Mouse (Mus musculus): Measurements from ENCODE around the gene Rab5c. TPM values are rescaled to one million over a fixed set of nuclear protein-coding genes. Genes with fewer than 3 reads are reported as not detected.
A peak's percentile ranks its signal among the peaks of the same experiment; 100 is the strongest.

Rab5c gene
- total and polyA plus RNA-seq, 2 experiments from 2014 or later = 34.4 to 250 TPM

- no peak overlapping the region for H3K4me2 ChIP-seq (ENCODE audit: low read depth, low read length, poor library complexity, severe bottlenecking)
- no peak for DNase-seq (ENCODE audit: low spot score)
- no peaks in the 10 kb centered on the region for H3K27me3 ChIP-seq (ENCODE audit: insufficient read depth, low read length)
- H3K4me3 ChIP-seq (ENCODE audit: low read depth, low read length) = no peak overlapping the region
- WGBS = 67% methylated on average over 8 of the region's 8 CpGs
- no peak for ATAC-seq (ENCODE audit: low FRiP score)
- H3K9me3 ChIP-seq (ENCODE audit: low read length) = no peaks in the 10 kb centered on the region
- no peak for TF ChIP-seq CTCF (IDR thresholded peaks at IDR 0.05)
- peak overlapping the region; percentile 59 for H3K27ac ChIP-seq (ENCODE audit: low read depth, low read length)
- H3K36me3 ChIP-seq (ENCODE audit: insufficient read depth, low read length) = peaks cover 20% of the 10 kb centered on the region
- no peaks in the 10 kb centered on the region for H3K4me1 ChIP-seq (ENCODE audit: insufficient read depth, low read length)
- no peak overlapping the region for H3K9ac ChIP-seq (replicated peaks; ENCODE audit: low read length, poor library complexity, severe bottlenecking)
Observed at GRCm38 (mm10) chr11:100721776-100722492, 16.1 kb downstream of the Rab5c start.

GRCm38 (mm10) chr11:100721254-100721653 is 16.8 kb downstream of the Rab5c start:
- H3K36me3 ChIP-seq (ENCODE audit: insufficient read depth, low read length) = peaks cover 24% of the 10 kb centered on the region
- H3K4me3 ChIP-seq (ENCODE audit: low read depth, low read length) = no peak overlapping the region
- no peak overlapping the region for H3K9ac ChIP-seq (replicated peaks; ENCODE audit: low read length, poor library complexity, severe bottlenecking)
- no peak for TF ChIP-seq CTCF (IDR thresholded peaks at IDR 0.05)
- H3K4me2 ChIP-seq (ENCODE audit: low read depth, low read length, poor library complexity, severe bottlenecking) = no peak overlapping the region
- H3K4me1 ChIP-seq (ENCODE audit: insufficient read depth, low read length) = no peaks in the 10 kb centered on the region
- no peaks in the 10 kb centered on the region for H3K27me3 ChIP-seq (ENCODE audit: insufficient read depth, low read length)
- H3K27ac ChIP-seq (ENCODE audit: low read depth, low read length) = peak overlapping the region; percentile 59; the same call in 1 of the 2 replicates
- H3K9me3 ChIP-seq (ENCODE audit: low read length) = no peaks in the 10 kb centered on the region
- ATAC-seq (ENCODE audit: low FRiP score) = no peak
- no peak for DNase-seq (ENCODE audit: low spot score)
- 45% methylated on average over 4 of the region's 4 CpGs for WGBS

GRCm38 (mm10) chr11:100720345-100720744 is 17.7 kb downstream of the Rab5c start:
- H3K36me3 ChIP-seq (ENCODE audit: insufficient read depth, low read length) = peaks cover 29% of the 10 kb centered on the region
- no peak overlapping the region for H3K9ac ChIP-seq (replicated peaks; ENCODE audit: low read length, poor library complexity, severe bottlenecking)
- DNase-seq (ENCODE audit: low spot score) = no peak
- H3K4me1 ChIP-seq (ENCODE audit: insufficient read depth, low read length) = no peaks in the 10 kb centered on the region
- H3K4me2 ChIP-seq (ENCODE audit: low read depth, low read length, poor library complexity, severe bottlenecking) = no peak overlapping the region
- 67% methylated on average over 5 of the region's 5 CpGs for WGBS
- H3K4me3 ChIP-seq (ENCODE audit: low read depth, low read length) = no peak overlapping the region
- no peak for TF ChIP-seq CTCF (IDR thresholded peaks at IDR 0.05)
- H3K27ac ChIP-seq (ENCODE audit: low read depth, low read length) = 0 out of 2 replicates have a peak overlapping the region, but pooled peaks have one; percentile 26
- no peaks in the 10 kb centered on the region for H3K27me3 ChIP-seq (ENCODE audit: insufficient read depth, low read length)
- H3K9me3 ChIP-seq (ENCODE audit: low read length) = no peaks in the 10 kb centered on the region
- ATAC-seq (ENCODE audit: low FRiP score) = no peak

GRCm38 (mm10) chr11:100719893-100720292 is 18.1 kb downstream of the Rab5c start:
- 87% methylated on average over 11 of the region's 11 CpGs for WGBS
- DNase-seq (ENCODE audit: low spot score) (no peak), ATAC-seq (ENCODE audit: low FRiP score) (no peak)
- Histone ChIP-seq H3K9ac (replicated peaks; ENCODE audit: low read length, poor library complexity, severe bottlenecking) (no peak overlapping the region), H3K27ac (ENCODE audit: low read depth, low read length) (no peak overlapping the region), H3K4me1 (ENCODE audit: insufficient read depth, low read length) (no peaks in the 10 kb centered on the region), H3K9me3 (ENCODE audit: low read length) (no peaks in the 10 kb centered on the region), H3K36me3 (ENCODE audit: insufficient read depth, low read length) (peaks cover 27% of the 10 kb centered on the region), H3K4me3 (ENCODE audit: low read depth, low read length) (no peak overlapping the region), H3K4me2 (ENCODE audit: low read depth, low read length, poor library complexity, severe bottlenecking) (no peak overlapping the region), H3K27me3 (ENCODE audit: insufficient read depth, low read length) (no peaks in the 10 kb centered on the region)
- no peak for TF ChIP-seq CTCF (IDR thresholded peaks at IDR 0.05)

- no peaks in the 10 kb centered on the region for H3K27me3 ChIP-seq (ENCODE audit: insufficient read depth, low read length)
- peaks cover 26% of the 10 kb centered on the region for H3K36me3 ChIP-seq (ENCODE audit: insufficient read depth, low read length)
- H3K27ac ChIP-seq (ENCODE audit: low read depth, low read length) = no peak overlapping the region
- H3K4me1 ChIP-seq (ENCODE audit: insufficient read depth, low read length) = no peaks in the 10 kb centered on the region
- H3K4me3 ChIP-seq (ENCODE audit: low read depth, low read length) = no peak overlapping the region
- no peak for TF ChIP-seq CTCF (IDR thresholded peaks at IDR 0.05)
- ATAC-seq (ENCODE audit: low FRiP score) (no peak), DNase-seq (ENCODE audit: low spot score) (no peak)
- no peak overlapping the region for H3K9ac ChIP-seq (replicated peaks; ENCODE audit: low read length, poor library complexity, severe bottlenecking)
- H3K4me2 ChIP-seq (ENCODE audit: low read depth, low read length, poor library complexity, severe bottlenecking) = no peak overlapping the region
- 77% methylated on average over 3 of the region's 3 CpGs for WGBS
- H3K9me3 ChIP-seq (ENCODE audit: low read length) = no peaks in the 10 kb centered on the region
Observed at GRCm38 (mm10) chr11:100719312-100719711, 18.7 kb downstream of the Rab5c start.

GRCm38 (mm10) chr11:100718866-100719265 is 19.1 kb downstream of the Rab5c start:
- Histone ChIP-seq H3K4me1 (ENCODE audit: insufficient read depth, low read length) (0 out of 2 replicates have a peak, but pooled peaks cover under 1% of the 10 kb centered on the region), H3K27me3 (ENCODE audit: insufficient read depth, low read length) (no peaks in the 10 kb centered on the region), H3K4me3 (ENCODE audit: low read depth, low read length) (no peak overlapping the region), H3K36me3 (ENCODE audit: insufficient read depth, low read length) (peaks cover 26% of the 10 kb centered on the region), H3K9me3 (ENCODE audit: low read length) (no peaks in the 10 kb centered on the region), H3K9ac (replicated peaks; ENCODE audit: low read length, poor library complexity, severe bottlenecking) (no peak overlapping the region), H3K4me2 (ENCODE audit: low read depth, low read length, poor library complexity, severe bottlenecking) (no peak overlapping the region), H3K27ac (ENCODE audit: low read depth, low read length) (no peak overlapping the region)
- 82% methylated on average over 4 of the region's 4 CpGs for WGBS
- ATAC-seq (ENCODE audit: low FRiP score) = no peak
- TF ChIP-seq CTCF (IDR thresholded peaks at IDR 0.05) = no peak
- no peak for DNase-seq (ENCODE audit: low spot score)

Measured in midbrain, postnatal 0 days (tissue).